Mouse (Mus musculus) embryonic facial prominence, embryonic 11.5 days (tissue): ENCODE data around the gene Uhrf1. TPM values are rescaled to one million over a fixed set of nuclear protein-coding genes. Genes with fewer than 3 reads are reported as not detected.

Experiments used
- ATAC-seq: fragments of 200-750 bp; cut with Nextera tagmentation; replicated peaks from 2 replicates; pipeline ENCODE4 v1.8.0; 2017; ENCODE audit warnings: low read depth; ENCODE audit not compliant: insufficient number of reproducible peaks, low FRiP score, low TSS enrichment
- DNase-seq: peaks from one replicate; pipeline ENCODE4 v3.0.0-alpha.2; 2015; ENCODE audit warnings: low spot score
- H3K27ac ChIP-seq: fragments of 300-500 bp; sonication (generic); replicated peaks from 2 replicates; pipeline ENCODE4 v1.5.1; 2014; ENCODE audit warnings: mild to moderate bottlenecking, low read depth, low read length, control low read depth
- H3K27me3 ChIP-seq: fragments of 300-500 bp; sonication (generic); 2 replicates; pipeline ENCODE4 v1.6.1; 2014; ENCODE audit warnings: mild to moderate bottlenecking, low read length, moderate library complexity, mixed read lengths; ENCODE audit not compliant: control insufficient read depth, insufficient read depth
- H3K36me3 ChIP-seq: fragments of 300-500 bp; sonication (generic); replicated peaks from 2 replicates; pipeline ENCODE4 v1.6.1; 2014; ENCODE audit warnings: low read depth, mild to moderate bottlenecking, low read length, moderate library complexity, mixed read lengths; ENCODE audit not compliant: control insufficient read depth, insufficient read depth
- H3K4me1 ChIP-seq: fragments of 300-500 bp; sonication (generic); 2 replicates; pipeline ENCODE4 v1.6.1; 2014; ENCODE audit warnings: low read length, mixed read lengths; ENCODE audit not compliant: control insufficient read depth, insufficient read depth
- H3K4me2 ChIP-seq: fragments of 300-500 bp; sonication (generic); 2 replicates; pipeline ENCODE4 v1.6.1; 2014; ENCODE audit warnings: low read depth, mild to moderate bottlenecking, control low read depth, low read length, moderate library complexity
- H3K4me3 ChIP-seq: fragments of 300-500 bp; sonication (generic); 2 replicates; pipeline ENCODE4 v1.5.1; 2014; ENCODE audit warnings: low read depth, low read length, control low read depth
- H3K9ac ChIP-seq: fragments of 300-500 bp; sonication (generic); replicated peaks from 2 replicates; pipeline ENCODE4 v1.6.1; 2014; ENCODE audit warnings: mild to moderate bottlenecking, control low read depth, low read length
- H3K9me3 ChIP-seq: fragments of 300-500 bp; sonication (generic); replicated peaks from 2 replicates; pipeline ENCODE4 v1.6.1; 2016; ENCODE audit warnings: mild to moderate bottlenecking, low read length, inconsistent platforms, mixed read lengths; ENCODE audit not compliant: control insufficient read depth
- WGBS: fragments of 180-500 bp; shearing (Covaris S2); extraction: QIAGEN DNeasy Blood & Tissue Kit; methylation state at CpG from one replicate; pipeline ENCODE4 v1.1.7; 2014; 5-methylcytosine and 5-hydroxymethylcytosine counted together
- polyA plus RNA-seq: library from polyadenylated mRNA; unstranded; fragments of >200 nt; fragmentation: Nextera tagmentation; extraction: Ambion mirVana; gene quantifications from 2 replicates; pipeline ENCODE4 v1.2.1, GENCODE M21; 2014

The Uhrf1 gene
- polyA plus RNA-seq, 1 experiment from 2014 or later, result 119 TPM

GRCm38 (mm10) chr17:56292531-56293222, 10.4 kb upstream of the Uhrf1 start, which contains the start of gene Plin3:
Gene Plin3 (minus strand): TSS chr17:56292873.
- no peaks in the 10 kb centered on the region for H3K36me3 ChIP-seq
- H3K9ac ChIP-seq, result no peak within 1 kb of the TSS; the same call in 1 of the 2 replicates
- no peak within 1 kb of the TSS for H3K4me2 ChIP-seq
- H3K4me3 ChIP-seq, result no peak within 1 kb of the TSS
- no peak within 1 kb of the TSS for H3K27ac ChIP-seq
- H3K4me1 ChIP-seq, result peaks cover 1% of the 10 kb centered on the region; the same call in 1 of the 2 replicates
- 91% methylated on average over 4 of the region's 4 CpGs for WGBS
- ATAC-seq (no peak), DNase-seq (no peak)
- H3K9me3 ChIP-seq, result no peaks in the 10 kb centered on the region
- no peaks in the 10 kb centered on the region for H3K27me3 ChIP-seq

- Histone ChIP-seq H3K4me2 (no peak overlapping the region), H3K27me3 (no peaks in the 10 kb centered on the region), H3K36me3 (no peaks in the 10 kb centered on the region), H3K4me3 (no peak overlapping the region), H3K27ac (no peak overlapping the region), H3K4me1 (no peaks in the 10 kb centered on the region; the same call in 1 of the 2 replicates), H3K9me3 (no peaks in the 10 kb centered on the region), H3K9ac (no peak overlapping the region)
- DNase-seq, result no peak
- WGBS, result 54% methylated on average over 1 of the region's 1 CpGs
- ATAC-seq, result no peak
Observed at GRCm38 (mm10) chr17:56293291-56293690, 9.8 kb upstream of the Uhrf1 start.

GRCm38 (mm10) chr17:56294241-56294640, 8.9 kb upstream of the Uhrf1 start:
- H3K9me3 ChIP-seq, result no peaks in the 10 kb centered on the region
- H3K4me2 ChIP-seq, result no peak overlapping the region
- no peaks in the 10 kb centered on the region for H3K36me3 ChIP-seq
- H3K4me1 ChIP-seq, result no peaks in the 10 kb centered on the region; the same call in 1 of the 2 replicates
- H3K27ac ChIP-seq, result no peak overlapping the region
- no peak overlapping the region for H3K4me3 ChIP-seq
- DNase-seq, result no peak
- ATAC-seq, result no peak
- 94% methylated on average over 19 of the region's 19 CpGs for WGBS
- no peaks in the 10 kb centered on the region for H3K27me3 ChIP-seq
- no peak overlapping the region for H3K9ac ChIP-seq

GRCm38 (mm10) chr17:56296201-56296600, 6.9 kb upstream of the Uhrf1 start:
- WGBS, result 60% methylated on average over 1 of the region's 1 CpGs

GRCm38 (mm10) chr17:56298238-56298637, 4.9 kb upstream of the Uhrf1 start:
- no peak for ATAC-seq

More at GRCm38 (mm10) chr17:56296201-56296600, 6.9 kb upstream of the Uhrf1 start:
- Histone ChIP-seq H3K27ac (no peak overlapping the region), H3K4me1 (no peaks in the 10 kb centered on the region), H3K4me2 (no peak overlapping the region), H3K27me3 (no peaks in the 10 kb centered on the region), H3K36me3 (no peaks in the 10 kb centered on the region), H3K9ac (no peak overlapping the region), H3K9me3 (no peaks in the 10 kb centered on the region), H3K4me3 (no peak overlapping the region)
- no peak for DNase-seq
- ATAC-seq, result no peak

GRCm38 (mm10) chr17:56300186-56300585, 2.9 kb upstream of the Uhrf1 start, which contains the start of gene Arrdc5:
Gene Arrdc5 (minus strand): TSS chr17:56300286.
- no peaks in the 10 kb centered on the region for H3K36me3 ChIP-seq
- no peak within 1 kb of the TSS for H3K4me2 ChIP-seq
- ATAC-seq (no peak), DNase-seq (no peak)
- no peak within 1 kb of the TSS for H3K27ac ChIP-seq
- no peaks in the 10 kb centered on the region for H3K9me3 ChIP-seq
- no peaks in the 10 kb centered on the region for H3K27me3 ChIP-seq
- peaks cover 6% of the 10 kb centered on the region for H3K4me1 ChIP-seq
- WGBS, result 90% methylated on average over 9 of the region's 9 CpGs
- H3K9ac ChIP-seq, result no peak within 1 kb of the TSS
- H3K4me3 ChIP-seq, result no peak within 1 kb of the TSS

More at GRCm38 (mm10) chr17:56298238-56298637, 4.9 kb upstream of the Uhrf1 start:
- H3K9me3 ChIP-seq, result no peaks in the 10 kb centered on the region
- no peak overlapping the region for H3K4me2 ChIP-seq
- DNase-seq, result no peak
- H3K27ac ChIP-seq, result no peak overlapping the region
- peaks cover 4% of the 10 kb centered on the region; the same call in 1 of the 2 replicates for H3K4me1 ChIP-seq
- no peak overlapping the region for H3K4me3 ChIP-seq
- H3K36me3 ChIP-seq, result no peaks in the 10 kb centered on the region
- H3K9ac ChIP-seq, result no peak overlapping the region
- no peaks in the 10 kb centered on the region for H3K27me3 ChIP-seq
- 100% methylated on average over 1 of the region's 1 CpGs for WGBS

GRCm38 (mm10) chr17:56302363-56302996, 641 bp upstream of the Uhrf1 start:
- WGBS, result 23% methylated on average over 13 of the region's 13 CpGs
- Histone ChIP-seq H3K4me2 (peak overlapping the region; percentile 92), H3K9ac (peak overlapping the region; percentile 41), H3K27me3 (no peaks in the 10 kb centered on the region), H3K36me3 (no peaks in the 10 kb centered on the region), H3K4me1 (peaks cover 7% of the 10 kb centered on the region), H3K4me3 (peak overlapping the region; percentile 79), H3K27ac (peak overlapping the region; percentile 89), H3K9me3 (no peaks in the 10 kb centered on the region)
- DNase-seq (peak; percentile 42), ATAC-seq (peak; percentile 35; the same call in 1 of the 2 replicates)
